Mouse (Mus musculus) MEL (cell line): ENCODE measurements around the gene Dgcr2. TPM values are rescaled to one million over a fixed set of nuclear protein-coding genes. Genes with fewer than 3 reads are reported as not detected.
A peak's percentile ranks its signal among the peaks of the same experiment; 100 is the strongest.

Experiments used
- DNase-seq: peaks from one replicate; pipeline ENCODE4 v3.0.0; 2011; ENCODE audit warnings: low read depth, low spot score
- H3K27ac ChIP-seq: 2 replicates; pipeline ENCODE4 v1.5.1; 2012; ENCODE audit warnings: low read depth, mild to moderate bottlenecking, control low read depth, low read length, moderate library complexity; ENCODE audit not compliant: control insufficient read depth
- H3K27me3 ChIP-seq, 2 experiments: fragments of 150-350 bp in 1 of 2; sonication (generic) in 1 of 2; 2 replicates each; pipeline ENCODE4 v1.6.1; 2012; ENCODE audit warnings: low read length in 2 of 2, mild to moderate bottlenecking in 2 of 2, improper control_type of control experiment in 1 of 2, moderate library complexity in 1 of 2; ENCODE audit not compliant: insufficient read depth in 2 of 2, control insufficient read depth in 1 of 2
- H3K36me3 ChIP-seq, 2 experiments: 2 replicates each; pipeline ENCODE4 v1.6.1; 2012 to 2014; ENCODE audit warnings: low read length in 2 of 2, improper control_type of control experiment in 1 of 2, inconsistent platforms in 1 of 2, mild to moderate bottlenecking in 1 of 2; ENCODE audit not compliant: insufficient read depth in 2 of 2, control insufficient read depth in 1 of 2
- H3K4me1 ChIP-seq, 2 experiments: fragments of 150-350 bp in 1 of 2; sonication (generic) in 1 of 2; 2 replicates each; pipeline ENCODE4 v1.6.1; 2012; ENCODE audit warnings: low read length in 2 of 2, improper control_type of control experiment in 1 of 2, mild to moderate bottlenecking in 1 of 2; ENCODE audit not compliant: insufficient read depth in 2 of 2, control insufficient read depth in 1 of 2
- H3K4me3 ChIP-seq, 2 experiments: fragments of 150-350 bp in 1 of 2; sonication (generic) in 1 of 2; 2 replicates each; pipeline ENCODE4 v1.5.1; 2012; ENCODE audit warnings: low read depth in 2 of 2, low read length in 2 of 2, mild to moderate bottlenecking in 2 of 2, moderate library complexity in 2 of 2, control low read depth in 1 of 2, improper control_type of control experiment in 1 of 2; ENCODE audit not compliant: control insufficient read depth in 1 of 2, insufficient read depth in 1 of 2
- H3K79me2 ChIP-seq: 2 replicates; pipeline ENCODE4 v1.6.1; 2012; ENCODE audit warnings: mild to moderate bottlenecking, low read length, moderate library complexity; ENCODE audit not compliant: control insufficient read depth, poor library complexity, insufficient read depth
- H3K9ac ChIP-seq: 2 replicates; pipeline ENCODE4 v1.6.1; 2012; ENCODE audit warnings: low read depth, mild to moderate bottlenecking, control low read depth, low read length, moderate library complexity; ENCODE audit not compliant: control insufficient read depth, poor library complexity, severe bottlenecking
- H3K9me3 ChIP-seq: fragments of 150-350 bp; sonication (generic); replicated peaks from 2 replicates; pipeline ENCODE4 v1.6.1; 2012; ENCODE audit warnings: mild to moderate bottlenecking, low read length, improper control_type of control experiment, moderate library complexity; ENCODE audit not compliant: insufficient read depth
- BHLHE40 ChIP-seq: IDR thresholded peaks from 2 replicates; pipeline ENCODE4 v1.6.1; 2012; ENCODE audit warnings: low read depth, mild to moderate bottlenecking, inconsistent platforms, low read length, improper control_type of control experiment, borderline replicate concordance
- CHD2 ChIP-seq: IDR thresholded peaks from 2 replicates; pipeline ENCODE4 v1.6.1; 2011; ENCODE audit warnings: low read length, improper control_type of control experiment
- EP300 ChIP-seq, 2 experiments: IDR thresholded peaks; 2 replicates each; pipeline ENCODE4 v1.6.1; 2011; ENCODE audit warnings: improper control_type of control experiment in 2 of 2, low read length in 2 of 2, low read depth in 1 of 2, mild to moderate bottlenecking in 1 of 2
- GATA1 ChIP-seq: IDR thresholded peaks from 2 replicates; pipeline ENCODE4 v1.6.1; 2011; ENCODE audit warnings: low read depth, low read length, improper control_type of control experiment
- HCFC1 ChIP-seq: IDR thresholded peaks from 2 replicates; pipeline ENCODE4 v1.6.1; 2012; ENCODE audit warnings: low read depth, mild to moderate bottlenecking, inconsistent platforms, low read length, improper control_type of control experiment, moderate library complexity
- MYB ChIP-seq: IDR thresholded peaks from 2 replicates; pipeline ENCODE4 v1.6.1; 2011; ENCODE audit warnings: mild to moderate bottlenecking, low read depth, low read length, improper control_type of control experiment
- MYC ChIP-seq: IDR thresholded peaks from 2 replicates; pipeline ENCODE4 v1.6.1; 2011; ENCODE audit warnings: low read depth, mild to moderate bottlenecking, low read length, improper control_type of control experiment, moderate library complexity
- NELFE ChIP-seq: IDR thresholded peaks from 2 replicates; pipeline ENCODE4 v1.6.1; 2011; ENCODE audit warnings: low read depth, low read length, improper control_type of control experiment
- POLR2A ChIP-seq, 2 experiments: IDR thresholded peaks; 2 replicates each; pipeline ENCODE4 v1.6.1; 2011 to 2012; ENCODE audit warnings: low read length in 2 of 2, mild to moderate bottlenecking in 2 of 2, control low read depth in 1 of 2, improper control_type of control experiment in 1 of 2, low read depth in 1 of 2, moderate library complexity in 1 of 2; ENCODE audit not compliant: control insufficient read depth in 1 of 2, insufficient read depth in 1 of 2, poor library complexity in 1 of 2
- RCOR1 ChIP-seq: IDR thresholded peaks from 2 replicates; pipeline ENCODE4 v1.6.1; 2012; ENCODE audit warnings: low read depth, mild to moderate bottlenecking, inconsistent platforms, low read length, improper control_type of control experiment
- SIN3A ChIP-seq: IDR thresholded peaks from 2 replicates; pipeline ENCODE4 v1.6.1; 2012; ENCODE audit warnings: low read length, improper control_type of control experiment, inconsistent platforms
- TCF12 ChIP-seq: IDR thresholded peaks from 2 replicates; pipeline ENCODE4 v1.6.1; 2014; ENCODE audit warnings: low read depth, mild to moderate bottlenecking, inconsistent platforms, low read length, improper control_type of control experiment, moderate library complexity
- USF2 ChIP-seq, 2 experiments: IDR thresholded peaks; 2 replicates each; pipeline ENCODE4 v1.6.1; 2011 to 2012; ENCODE audit warnings: improper control_type of control experiment in 2 of 2, low read length in 2 of 2, borderline replicate concordance in 1 of 2, inconsistent platforms in 1 of 2, low read depth in 1 of 2, mild to moderate bottlenecking in 1 of 2; ENCODE audit not compliant: insufficient read depth in 1 of 2
- polyA plus RNA-seq, 2 experiments: library from polyadenylated mRNA; stranded (reverse) in 1 of 2; unstranded in 1 of 2; fragments of >175 nt in 1 of 2; fragments of >200 nt in 1 of 2; gene quantifications; 2 replicates each; pipeline versions ENCODE4 v1.2.1 to v1.2.4; 2012; ENCODE audit warnings: low replicate concordance in 2 of 2, low read depth in 1 of 2; ENCODE audit not compliant: insufficient read length in 2 of 2, insufficient read depth in 1 of 2, missing spikeins in 1 of 2
- total RNA-seq: library from RNA; depleted of rRNA; stranded (reverse); fragments of 300-350 nt; gene quantifications from 2 replicates; pipeline ENCODE4 v1.2.3, GENCODE M21; 2012

Gene Dgcr2
- total and polyA plus RNA-seq, 3 experiments: 37.1 to 53.7 TPM; not detected in 1

GRCm38 (mm10) chr16:17921325-17922162 is 23.2 kb upstream of the Dgcr2 start (continued):
- TF ChIP-seq TCF12 (peak; percentile 73), POLR2A (IDR thresholded peaks at IDR 0.05; ENCODE audit: control insufficient read depth in 1 of 2, insufficient read depth in 1 of 2, low read depth in 1 of 2, low read length in 2 of 2, poor library complexity in 1 of 2) (peak; percentile 66 to 92; a peak in 3 of 4 replicates)

- peak overlapping the region; percentile 90 to 93 for H3K4me3 ChIP-seq
These were observed 22.2 kb upstream of the Dgcr2 start for GRCm38 (mm10) chr16:17920586-17920985.

GRCm38 (mm10) chr16:17914307-17915249 is 16.2 kb upstream of the Dgcr2 start, which contains the start of gene Gsc2:
TSS of gene Gsc2 (minus strand) at chr16:17915059.
- DNase-seq: no peak
- H3K36me3 ChIP-seq: peaks cover 0 to 3% of the 10 kb centered on the region in 2 experiments; a peak in 1 of 4 replicates
- H3K27ac ChIP-seq: no peak within 1 kb of the TSS
- peaks cover 10% of the 10 kb centered on the region for H3K79me2 ChIP-seq
- TF ChIP-seq MYB (no peak), BHLHE40 (no peak), HCFC1 (no peak), SIN3A (no peak), TCF12 (no peak), USF2 (IDR thresholded peaks at IDR 0.05; ENCODE audit: borderline replicate concordance in 1 of 2, insufficient read depth in 1 of 2, low read depth in 1 of 2, low read length in 2 of 2) (no peak)
- no peak within 1 kb of the TSS for H3K4me3 ChIP-seq
- no peaks in the 10 kb centered on the region for H3K9me3 ChIP-seq
- peaks cover 0 to 3% of the 10 kb centered on the region in 2 experiments; a peak in 2 of 4 replicates for H3K4me1 ChIP-seq
- H3K27me3 ChIP-seq: no peaks in the 10 kb centered on the region
- no peak within 1 kb of the TSS for H3K9ac ChIP-seq

More at GRCm38 (mm10) chr16:17920586-17920985, 22.2 kb upstream of the Dgcr2 start:
- H3K4me1 ChIP-seq: peaks cover 0 to 8% of the 10 kb centered on the region in 2 experiments; a peak in 3 of 4 replicates
- H3K9ac ChIP-seq: peak overlapping the region; percentile 81
- no peak for TF ChIP-seq MYC
- TF ChIP-seq NELFE: 0 out of 2 replicates have a peak, but pooled peaks have one; percentile 13
- TF ChIP-seq CHD2: no peak
- TF ChIP-seq TCF12: no peak
- 0 out of 2 replicates have a peak, but pooled peaks have one; percentile 19 for TF ChIP-seq RCOR1
- TF ChIP-seq EP300 (IDR thresholded peaks at IDR 0.05; ENCODE audit: low read depth in 1 of 2, low read length in 2 of 2): peak in 1 of 2 experiments; percentile 27; a peak in 1 of 4 replicates
- peak; percentile 64 for TF ChIP-seq GATA1
- H3K27ac ChIP-seq: peak overlapping the region; percentile 89
- H3K9me3 ChIP-seq: no peaks in the 10 kb centered on the region
- H3K36me3 ChIP-seq: no peaks in the 10 kb centered on the region; a peak in 1 of 4 replicates
- peak; percentile 71 for DNase-seq
- no peaks in the 10 kb centered on the region for H3K27me3 ChIP-seq
- H3K79me2 ChIP-seq: peaks cover 7% of the 10 kb centered on the region
